Mouse (Mus musculus) kidney, embryonic 16.5 days (tissue): ENCODE measurements around the gene Scrn1. TPM values are rescaled to one million over a fixed set of nuclear protein-coding genes. Genes with fewer than 3 reads are reported as not detected.

Experiments
- ATAC-seq: fragments of 200-750 bp; cut with Nextera tagmentation; 2 replicates; pipeline ENCODE4 v1.8.0; 2017; ENCODE audit warnings: moderate TSS enrichment; ENCODE audit not compliant: low FRiP score, low TSS enrichment
- H3K27ac ChIP-seq: fragments of 300-500 bp; sonication (generic); 2 replicates; pipeline ENCODE4 v1.5.1; 2014; ENCODE audit warnings: low read length
- H3K27me3 ChIP-seq: fragments of 300-500 bp; sonication (generic); 2 replicates; pipeline ENCODE4 v1.6.1; 2014; ENCODE audit warnings: low read length, control low read depth, mixed read lengths; ENCODE audit not compliant: insufficient read depth
- H3K36me3 ChIP-seq: fragments of 300-500 bp; sonication (generic); 2 replicates; pipeline ENCODE4 v1.6.1; 2014; ENCODE audit warnings: low read length, control low read depth, mixed read lengths; ENCODE audit not compliant: insufficient read depth
- H3K4me1 ChIP-seq: fragments of 300-500 bp; sonication (generic); 2 replicates; pipeline ENCODE4 v1.6.1; 2014; ENCODE audit warnings: low read length, control low read depth, mixed read lengths; ENCODE audit not compliant: insufficient read depth
- H3K4me2 ChIP-seq: fragments of 300-500 bp; sonication (generic); replicated peaks from 2 replicates; pipeline ENCODE4 v1.6.1; 2014; ENCODE audit warnings: low read depth, low read length
- H3K4me3 ChIP-seq: fragments of 300-500 bp; sonication (generic); 2 replicates; pipeline ENCODE4 v1.5.1; 2014; ENCODE audit warnings: mild to moderate bottlenecking, low read length
- H3K9ac ChIP-seq: fragments of 300-500 bp; sonication (generic); replicated peaks from 2 replicates; pipeline ENCODE4 v1.6.1; 2014; ENCODE audit warnings: low read length
- H3K9me3 ChIP-seq: fragments of 300-500 bp; sonication (generic); 2 replicates; pipeline ENCODE4 v1.6.1; 2016; ENCODE audit warnings: low read length, control low read depth
- WGBS: fragments of 180-500 bp; shearing (Covaris S2); extraction: QIAGEN DNeasy Blood & Tissue Kit; methylation state at CpG from one replicate; pipeline ENCODE4 v1.1.7; 2014; 5-methylcytosine and 5-hydroxymethylcytosine counted together
- polyA plus RNA-seq: library from polyadenylated mRNA; unstranded; fragments of >200 nt; fragmentation: Nextera tagmentation; extraction: Ambion mirVana; gene quantifications from 2 replicates; pipeline ENCODE4 v1.2.1, GENCODE M21; 2015

Gene Scrn1
- polyA plus RNA-seq, 1 experiment from 2014 or later, result 8.8 TPM

DNA sequence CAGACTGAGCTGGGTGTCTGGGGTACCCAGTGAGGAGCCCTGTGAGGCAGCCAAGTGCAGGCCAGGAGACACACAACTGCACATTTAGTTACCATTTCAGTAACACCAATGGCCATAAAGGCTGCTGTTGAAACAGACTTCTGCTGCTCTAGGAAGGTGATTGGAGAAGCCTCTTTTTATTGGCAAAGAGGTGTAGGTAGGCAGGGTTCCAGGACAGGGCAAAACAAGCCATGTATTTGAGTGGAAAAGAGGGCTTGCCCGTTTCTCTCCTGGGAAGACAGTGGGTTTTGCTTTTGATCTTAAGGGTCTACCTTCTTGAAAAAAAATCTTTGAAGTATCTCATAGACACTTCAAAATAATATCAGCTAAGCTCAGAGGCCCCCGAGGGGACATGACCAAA is 54.0 kb downstream of the Scrn1 start:
- no peak overlapping the region for H3K4me3 ChIP-seq
- ATAC-seq, result no peak
- no peak overlapping the region for H3K4me2 ChIP-seq
- no peak overlapping the region for H3K27ac ChIP-seq
- H3K4me1 ChIP-seq, result peaks cover 13% of the 10 kb centered on the region
- WGBS, result 75% methylated on average over 2 of the region's 2 CpGs
- no peak overlapping the region for H3K9ac ChIP-seq
- no peaks in the 10 kb centered on the region for H3K9me3 ChIP-seq
- no peaks in the 10 kb centered on the region for H3K36me3 ChIP-seq
- H3K27me3 ChIP-seq, result no peaks in the 10 kb centered on the region

DNA sequence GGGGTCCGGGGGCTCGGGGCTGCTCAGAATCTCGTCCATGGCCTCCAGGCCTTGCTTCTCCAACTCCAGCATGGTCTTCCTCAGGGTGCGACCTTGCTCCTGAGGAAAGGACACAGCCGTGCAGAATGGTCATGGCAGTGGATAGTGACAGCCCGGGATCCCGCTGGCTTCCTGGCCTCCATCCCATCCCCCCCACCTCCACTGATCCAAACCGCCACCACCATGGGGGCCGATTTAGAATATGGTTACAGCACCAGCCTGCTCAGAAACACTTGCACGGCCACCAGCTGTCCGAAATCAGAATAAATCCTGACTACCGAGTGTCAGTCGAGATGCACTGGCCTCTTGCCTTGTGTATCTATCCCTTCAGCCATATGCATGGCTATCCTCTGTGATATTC is 57.0 kb downstream of the Scrn1 start:
- no peaks in the 10 kb centered on the region for H3K9me3 ChIP-seq
- no peaks in the 10 kb centered on the region for H3K36me3 ChIP-seq
- H3K9ac ChIP-seq, result no peak overlapping the region
- no peak overlapping the region for H3K4me3 ChIP-seq
- 90% methylated on average over 13 of the region's 13 CpGs for WGBS
- H3K27ac ChIP-seq, result no peak overlapping the region
- peaks cover 13% of the 10 kb centered on the region for H3K4me1 ChIP-seq
- H3K27me3 ChIP-seq, result no peaks in the 10 kb centered on the region
- no peak overlapping the region for H3K4me2 ChIP-seq
- 0 out of 2 replicates have a peak, but pooled peaks have one; percentile 3 for ATAC-seq

GRCm38 (mm10) chr6:54508256-54508793 is 58.0 kb downstream of the Scrn1 start:
- H3K9ac ChIP-seq, result no peak overlapping the region
- H3K4me3 ChIP-seq, result no peak overlapping the region
- ATAC-seq, result peak; percentile 63
- no peaks in the 10 kb centered on the region for H3K36me3 ChIP-seq
- peaks cover 13% of the 10 kb centered on the region for H3K4me1 ChIP-seq
- H3K9me3 ChIP-seq, result no peaks in the 10 kb centered on the region
- no peaks in the 10 kb centered on the region for H3K27me3 ChIP-seq
- H3K4me2 ChIP-seq, result no peak overlapping the region
- H3K27ac ChIP-seq, result 0 out of 2 replicates have a peak overlapping the region, but pooled peaks have one; percentile 25
- WGBS, result 35% methylated on average over 6 of the region's 6 CpGs

DNA sequence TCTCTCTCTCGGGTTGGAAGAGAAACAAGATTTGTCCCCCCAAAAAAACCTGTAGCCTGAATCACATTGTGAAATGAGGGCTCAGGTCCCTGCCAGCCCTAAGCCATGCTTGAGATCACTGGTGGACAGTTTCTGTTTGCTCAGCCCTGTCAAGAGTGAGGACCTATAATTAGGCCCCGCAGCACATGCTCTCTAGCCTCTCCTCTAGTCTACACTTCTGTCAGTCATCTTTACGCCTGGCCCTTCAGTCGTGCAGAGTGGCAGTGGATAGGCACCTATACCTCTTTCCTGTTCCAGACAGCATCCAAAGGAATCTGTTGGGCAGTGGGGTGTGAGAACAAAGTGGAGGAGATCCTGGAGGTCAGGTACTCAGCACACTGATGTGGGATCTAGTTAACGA is 58.5 kb downstream of the Scrn1 start:
- H3K9me3 ChIP-seq, result no peaks in the 10 kb centered on the region
- H3K27me3 ChIP-seq, result no peaks in the 10 kb centered on the region
- H3K27ac ChIP-seq, result 0 out of 2 replicates have a peak overlapping the region, but pooled peaks have one; percentile 25
- peak; percentile 25; the same call in 1 of the 2 replicates for ATAC-seq
- H3K4me2 ChIP-seq, result no peak overlapping the region
- no peak overlapping the region for H3K9ac ChIP-seq
- peaks cover 13% of the 10 kb centered on the region for H3K4me1 ChIP-seq
- H3K4me3 ChIP-seq, result no peak overlapping the region
- WGBS, result 39% methylated on average over 5 of the region's 5 CpGs
- H3K36me3 ChIP-seq, result no peaks in the 10 kb centered on the region

DNA sequence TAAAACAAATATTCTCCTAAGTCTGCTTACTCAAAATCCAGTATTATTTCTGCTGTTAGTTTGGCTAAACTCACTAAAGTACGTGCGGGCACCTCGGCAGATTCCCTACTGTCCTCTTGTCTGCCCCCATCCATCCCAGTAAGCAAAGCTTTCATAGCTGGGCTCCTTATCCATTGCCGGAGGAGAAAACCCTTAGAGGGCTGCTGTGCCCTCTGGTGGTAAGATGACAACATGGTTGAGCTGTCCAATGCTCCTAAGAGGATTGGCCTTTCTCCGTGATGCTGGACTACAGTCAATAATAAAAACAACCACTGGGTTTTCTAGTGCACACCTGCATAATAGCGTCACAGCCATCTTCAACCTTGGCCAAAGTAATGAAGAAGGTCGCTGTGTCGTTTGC is 59.3 kb downstream of the Scrn1 start:
- Histone ChIP-seq H3K9ac (no peak overlapping the region), H3K36me3 (no peaks in the 10 kb centered on the region), H3K4me2 (no peak overlapping the region), H3K9me3 (no peaks in the 10 kb centered on the region), H3K27ac (no peak overlapping the region), H3K4me3 (no peak overlapping the region), H3K27me3 (no peaks in the 10 kb centered on the region), H3K4me1 (peaks cover 13% of the 10 kb centered on the region)
- ATAC-seq, result no peak
- 35% methylated on average over 8 of the region's 8 CpGs for WGBS

DNA sequence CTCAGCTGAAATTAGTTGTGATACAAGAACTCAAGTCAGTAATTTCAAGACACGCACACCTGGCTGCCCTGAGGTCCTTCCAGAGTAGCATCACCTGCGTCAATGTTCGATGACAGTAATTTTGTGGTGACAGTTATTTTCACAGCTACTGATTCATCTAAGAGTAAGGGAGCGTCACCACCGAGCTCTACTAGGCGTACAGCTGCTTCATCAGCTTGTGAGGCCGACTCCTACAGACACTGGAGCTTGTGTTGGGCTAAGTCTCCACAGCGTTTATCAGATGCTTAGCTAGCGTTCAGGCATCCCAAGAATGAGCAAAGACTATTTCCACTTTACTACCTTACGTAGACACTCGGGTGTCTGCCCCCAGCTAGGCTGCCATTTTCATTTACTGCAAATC is 60.0 kb downstream of the Scrn1 start:
- Histone ChIP-seq H3K4me1 (peaks cover 13% of the 10 kb centered on the region), H3K27ac (no peak overlapping the region), H3K36me3 (no peaks in the 10 kb centered on the region), H3K9ac (no peak overlapping the region), H3K4me3 (no peak overlapping the region), H3K27me3 (no peaks in the 10 kb centered on the region), H3K4me2 (no peak overlapping the region), H3K9me3 (no peaks in the 10 kb centered on the region)
- WGBS, result 77% methylated on average over 11 of the region's 11 CpGs
- ATAC-seq, result no peak

DNA sequence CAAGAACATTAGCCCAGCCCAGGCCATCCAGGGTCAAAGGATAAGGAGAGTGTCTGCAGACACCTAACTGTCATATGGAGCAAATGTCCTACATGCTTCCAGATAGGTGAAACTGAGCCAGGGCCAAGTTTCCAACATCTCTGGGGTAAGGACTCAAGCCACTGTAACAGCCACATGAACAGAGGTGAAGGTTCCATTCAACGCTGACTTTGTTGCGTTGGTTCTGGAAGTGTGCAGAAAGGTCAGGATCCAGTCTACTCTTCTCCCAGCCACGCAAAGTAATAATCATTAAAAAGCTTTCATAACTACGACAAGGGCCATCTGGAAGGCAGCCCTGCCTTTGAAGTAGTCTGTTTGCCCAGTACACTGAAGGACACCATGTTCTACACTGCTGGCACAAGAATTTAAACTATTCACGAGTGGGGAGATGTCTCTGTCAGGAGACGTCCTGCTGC is 63.6 kb downstream of the Scrn1 start:
- H3K4me3 ChIP-seq, result no peak overlapping the region
- no peak overlapping the region for H3K4me2 ChIP-seq
- no peaks in the 10 kb centered on the region for H3K9me3 ChIP-seq
- 75% methylated on average over 6 of the region's 6 CpGs for WGBS
- H3K27me3 ChIP-seq, result no peaks in the 10 kb centered on the region
- ATAC-seq, result no peak
- no peaks in the 10 kb centered on the region; the same call in 1 of the 2 replicates for H3K4me1 ChIP-seq
- H3K27ac ChIP-seq, result no peak overlapping the region
- H3K9ac ChIP-seq, result no peak overlapping the region
- no peaks in the 10 kb centered on the region for H3K36me3 ChIP-seq

- H3K36me3 ChIP-seq, result no peaks in the 10 kb centered on the region
- H3K4me1 ChIP-seq, result no peaks in the 10 kb centered on the region
- H3K9me3 ChIP-seq, result no peaks in the 10 kb centered on the region
- H3K9ac ChIP-seq, result no peak overlapping the region
- H3K4me3 ChIP-seq, result no peak overlapping the region
- 0 out of 2 replicates have a peak, but pooled peaks have one; percentile 15 for ATAC-seq
- no peak overlapping the region for H3K4me2 ChIP-seq
- WGBS, result 86% methylated on average over 7 of the region's 7 CpGs
- no peak overlapping the region for H3K27ac ChIP-seq
- no peaks in the 10 kb centered on the region for H3K27me3 ChIP-seq
These were observed 70.1 kb downstream of the Scrn1 start for GRCm38 (mm10) chr6:54496214-54496613.

DNA sequence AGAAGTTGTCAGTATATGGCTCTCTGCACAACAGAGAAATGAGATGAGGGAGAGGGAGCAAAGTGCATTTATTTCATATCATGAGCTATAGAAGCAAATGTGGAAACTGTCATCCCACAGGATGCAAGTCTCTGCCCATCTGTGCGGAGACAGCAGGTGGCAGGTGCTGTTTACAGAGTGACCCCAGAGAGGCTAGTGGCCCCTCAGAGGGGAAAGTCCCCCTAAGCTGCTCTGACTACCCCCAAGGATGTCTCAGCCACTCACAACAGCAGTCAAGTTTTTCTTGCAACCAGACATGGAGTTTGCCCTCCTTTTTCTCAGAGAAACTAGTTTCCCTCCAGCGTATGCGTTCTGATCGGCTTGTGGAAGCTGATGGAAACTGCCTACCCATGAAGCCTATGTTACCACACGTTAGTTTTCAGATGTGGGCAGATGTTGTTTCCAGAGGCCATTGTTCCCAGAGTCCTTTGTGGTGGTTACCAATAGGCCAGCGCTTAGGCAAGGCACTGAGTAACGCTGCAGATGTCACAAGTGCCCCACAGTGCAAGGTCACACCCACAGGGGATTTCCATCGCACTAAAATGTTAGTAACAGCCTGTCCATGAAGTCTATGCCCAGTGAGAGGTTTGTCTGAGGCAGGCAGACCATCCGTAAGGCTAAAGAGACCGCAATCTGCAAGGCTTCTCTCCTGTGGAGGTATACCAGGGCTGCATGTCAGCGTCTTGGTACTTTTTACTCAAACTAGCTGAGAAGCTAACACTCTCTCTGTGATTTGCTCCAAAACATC is 71.5 kb downstream of the Scrn1 start:
- Histone ChIP-seq H3K4me2 (no peak overlapping the region), H3K9me3 (no peaks in the 10 kb centered on the region), H3K4me1 (no peaks in the 10 kb centered on the region), H3K27ac (no peak overlapping the region), H3K36me3 (no peaks in the 10 kb centered on the region), H3K27me3 (no peaks in the 10 kb centered on the region), H3K9ac (no peak overlapping the region), H3K4me3 (no peak overlapping the region)
- no peak for ATAC-seq
- WGBS, result 81% methylated on average over 11 of the region's 11 CpGs

DNA sequence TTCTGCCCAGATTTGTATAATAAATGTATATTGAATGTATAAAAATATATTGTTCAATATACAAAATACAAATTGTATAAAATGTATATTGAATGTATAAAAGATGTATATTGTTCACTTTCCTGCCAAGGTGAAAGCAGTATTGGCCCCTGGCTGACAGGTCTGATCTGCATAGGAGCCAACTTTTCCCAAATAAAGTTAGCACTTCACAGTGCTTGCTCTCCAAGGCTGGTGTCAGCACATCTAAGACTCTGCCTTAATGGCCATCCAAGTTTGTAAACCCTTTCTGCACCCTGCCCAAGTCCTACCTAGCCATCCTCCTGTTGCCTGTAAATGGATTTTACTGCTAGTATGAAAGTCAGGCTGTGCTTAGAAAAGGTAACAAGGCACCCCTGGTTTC is 72.2 kb downstream of the Scrn1 start:
- no peak overlapping the region for H3K9ac ChIP-seq
- no peaks in the 10 kb centered on the region for H3K4me1 ChIP-seq
- no peak overlapping the region for H3K27ac ChIP-seq
- no peak overlapping the region for H3K4me2 ChIP-seq
- H3K36me3 ChIP-seq, result no peaks in the 10 kb centered on the region
- ATAC-seq, result no peak
- H3K27me3 ChIP-seq, result no peaks in the 10 kb centered on the region
- no peaks in the 10 kb centered on the region for H3K9me3 ChIP-seq
- H3K4me3 ChIP-seq, result no peak overlapping the region
